Mouse (Mus musculus): ENCODE results near the gene Nlrp6. TPM values are rescaled to one million over a fixed set of nuclear protein-coding genes. Genes with fewer than 3 reads are reported as not detected.

Nlrp6 gene
- polyA plus RNA-seq (2012; rRNA removed): 61.4 and 61.9 TPM in 2 replicates

DNA sequence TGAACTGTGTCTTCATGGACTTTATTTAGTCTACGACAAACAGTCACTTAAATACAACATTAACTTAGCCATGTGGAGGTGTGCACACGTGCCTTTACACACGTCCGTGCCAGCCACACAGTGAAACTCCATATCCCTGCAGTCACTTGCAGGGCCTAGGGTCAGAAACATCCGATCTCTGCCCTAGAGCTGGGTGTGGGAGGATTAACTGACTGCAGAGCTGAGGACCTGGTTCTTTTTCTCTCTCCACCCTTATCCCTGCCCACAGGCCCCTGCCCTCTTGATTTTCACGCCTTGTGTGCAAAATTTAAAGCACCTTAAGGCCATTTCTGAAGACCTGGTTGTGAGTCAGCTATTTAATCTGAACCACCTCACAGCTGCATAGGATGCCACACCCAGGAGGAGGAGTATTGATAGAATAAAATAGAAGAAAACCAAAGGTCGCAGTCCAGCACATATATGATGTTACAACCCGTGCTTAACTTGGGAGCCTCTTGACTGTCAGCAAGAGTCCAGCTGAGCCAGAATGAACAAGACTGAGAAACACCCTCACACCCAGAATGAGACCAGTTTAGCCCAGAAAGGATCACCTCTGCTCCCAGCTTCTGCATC lies at the start of gene Nlrp6:
Gene Nlrp6, plus strand, starts transcription at position 485 of the 612 bp plus-strand sequence.

DNA sequence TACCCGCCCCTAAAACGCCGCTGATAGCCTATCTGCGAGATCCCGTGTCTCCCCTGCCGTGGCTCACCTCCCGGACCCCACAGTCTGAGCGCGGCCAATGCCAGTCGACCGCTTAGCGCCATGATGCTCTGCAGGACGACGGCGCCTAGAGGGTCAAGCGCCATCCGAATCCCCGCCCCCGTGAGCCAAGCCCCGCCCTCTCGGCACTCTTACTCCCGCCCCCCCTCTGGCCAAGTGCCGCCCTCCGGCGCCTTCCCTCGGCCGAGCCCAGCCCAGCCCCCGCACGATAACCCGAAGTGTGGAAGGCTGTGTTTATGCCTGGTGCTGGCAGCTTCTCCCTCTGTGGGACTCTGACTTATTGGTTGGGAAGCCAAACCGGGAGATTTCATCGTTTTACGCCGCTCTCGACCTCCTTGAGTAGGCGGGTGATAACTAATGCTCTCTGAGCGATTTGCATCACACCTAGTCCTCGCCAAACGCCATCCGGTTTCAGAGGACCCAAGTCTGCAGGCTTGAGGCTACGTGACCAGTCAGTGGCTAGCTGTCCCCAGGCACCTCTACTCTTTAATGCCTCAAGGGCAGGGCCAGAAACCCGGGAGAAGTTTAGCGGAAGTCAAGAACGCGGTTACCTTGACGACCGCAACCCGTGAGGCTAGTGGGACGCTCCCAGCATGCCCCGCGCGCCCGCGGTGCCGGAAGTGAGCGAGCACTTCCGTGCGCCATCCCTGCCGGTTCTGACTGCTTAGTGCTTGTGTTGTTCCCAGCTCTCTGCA lies 38.8 kb upstream of the Nlrp6 start, which contains the start of the genes Psmd13 and Sirt3:
Gene Psmd13, plus strand, starts transcription at position 273 of the 773 bp plus-strand sequence.
Gene Sirt3, minus strand, starts transcription at position 614 of the 773 bp plus-strand sequence.

DNA sequence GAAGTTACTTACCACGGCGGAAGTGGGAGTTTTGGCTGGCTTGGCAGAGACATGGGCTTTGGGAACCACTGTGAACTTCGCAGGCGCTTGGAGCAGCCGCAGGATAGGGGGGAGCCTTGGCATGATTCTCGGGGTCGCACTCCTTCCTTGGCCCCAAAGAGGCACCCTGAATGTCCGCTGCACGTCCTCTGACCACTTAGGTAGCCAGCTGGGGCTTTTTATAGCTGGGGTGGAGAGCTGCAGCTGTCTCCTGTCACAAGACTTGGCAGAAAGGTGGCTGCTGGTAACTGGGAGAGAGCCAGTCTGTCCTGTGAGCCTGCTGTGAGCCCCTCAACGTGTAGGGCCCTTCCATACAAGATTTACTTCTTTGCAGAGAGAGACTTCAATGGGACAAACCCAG lies 20.5 kb upstream of the Nlrp6 start, which contains the start of gene Cox8b:
Gene Cox8b, minus strand, starts transcription at position 227 of the 400 bp plus-strand sequence.

DNA sequence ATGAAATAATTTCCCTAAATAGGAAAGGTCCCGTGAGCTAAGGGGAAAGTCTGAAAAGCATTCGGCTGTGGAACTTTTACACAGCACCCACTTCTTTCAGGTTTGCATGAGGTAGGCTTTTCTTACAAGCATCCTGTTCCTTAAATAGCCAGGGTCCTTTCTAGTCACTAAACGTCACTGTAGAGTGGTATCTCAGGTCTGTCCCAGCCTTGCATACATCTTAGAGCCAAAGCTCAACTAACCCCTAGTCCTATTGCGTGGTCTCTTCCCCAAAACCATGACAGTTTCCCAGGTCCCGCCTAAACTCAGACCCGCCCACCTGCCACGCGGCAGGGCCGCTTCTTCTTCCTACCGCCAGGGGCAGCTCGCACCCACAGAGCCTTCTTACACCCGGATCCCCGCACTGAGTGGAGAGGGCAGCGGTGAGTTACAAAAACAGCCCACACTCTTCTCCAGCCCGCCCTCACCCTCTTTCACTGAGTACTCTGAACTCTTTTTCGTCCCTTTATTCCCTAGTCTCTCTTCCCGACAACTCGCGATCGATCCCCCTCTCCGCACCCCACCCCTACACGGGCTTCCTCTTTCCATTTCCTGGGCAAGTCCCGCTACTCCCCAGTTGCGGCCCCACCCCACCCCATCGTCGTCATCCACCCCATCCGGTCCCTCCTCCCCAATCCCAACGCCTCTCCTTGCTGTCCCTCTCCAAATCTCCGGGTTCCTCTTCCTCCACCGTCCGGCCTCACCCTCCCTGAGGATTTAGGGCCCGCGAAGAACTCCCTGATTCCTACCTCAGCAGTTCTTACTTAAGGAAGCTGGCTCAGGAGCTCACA lies 20.7 kb downstream of the Nlrp6 start, which contains the start of gene Pgghg:
Gene Pgghg, plus strand, starts transcription at position 170 of the 830 bp plus-strand sequence.

DNA sequence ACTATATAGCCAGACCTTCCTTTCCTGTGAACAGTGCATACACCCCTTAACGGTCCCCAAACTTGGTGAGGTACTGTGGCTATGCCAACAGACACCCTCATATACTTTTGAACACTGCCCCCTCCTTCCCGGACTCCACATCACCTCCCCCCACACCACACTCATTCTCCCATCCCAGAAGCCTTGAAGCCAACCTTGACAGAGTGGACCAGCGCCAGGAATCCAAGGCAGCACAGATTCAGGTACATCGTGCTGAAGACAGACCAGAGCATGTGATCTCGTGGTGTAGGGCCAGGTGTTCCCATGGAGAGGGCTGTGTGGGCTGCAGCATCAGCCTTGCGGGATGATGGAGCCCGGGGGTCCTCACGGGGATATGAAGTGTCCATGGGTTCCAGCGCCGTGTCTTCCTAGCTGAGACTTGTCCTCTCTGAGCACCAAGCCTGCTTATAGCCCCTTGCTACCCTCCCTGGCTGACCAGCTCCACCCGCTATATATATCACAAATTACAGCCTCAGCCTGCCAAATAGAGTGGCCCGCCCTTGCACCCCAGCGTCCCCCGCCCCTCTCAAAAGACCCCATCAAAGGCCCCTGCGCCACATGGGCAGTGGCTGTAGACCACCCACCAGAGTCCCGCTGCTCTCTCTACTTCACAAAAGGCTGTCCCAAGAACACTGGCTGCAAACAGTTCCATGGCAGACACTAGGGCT lies 29.3 kb downstream of the Nlrp6 start, which contains the start of gene Ifitm5:
Gene Ifitm5, minus strand, starts transcription at position 468 of the 707 bp plus-strand sequence.

DNA sequence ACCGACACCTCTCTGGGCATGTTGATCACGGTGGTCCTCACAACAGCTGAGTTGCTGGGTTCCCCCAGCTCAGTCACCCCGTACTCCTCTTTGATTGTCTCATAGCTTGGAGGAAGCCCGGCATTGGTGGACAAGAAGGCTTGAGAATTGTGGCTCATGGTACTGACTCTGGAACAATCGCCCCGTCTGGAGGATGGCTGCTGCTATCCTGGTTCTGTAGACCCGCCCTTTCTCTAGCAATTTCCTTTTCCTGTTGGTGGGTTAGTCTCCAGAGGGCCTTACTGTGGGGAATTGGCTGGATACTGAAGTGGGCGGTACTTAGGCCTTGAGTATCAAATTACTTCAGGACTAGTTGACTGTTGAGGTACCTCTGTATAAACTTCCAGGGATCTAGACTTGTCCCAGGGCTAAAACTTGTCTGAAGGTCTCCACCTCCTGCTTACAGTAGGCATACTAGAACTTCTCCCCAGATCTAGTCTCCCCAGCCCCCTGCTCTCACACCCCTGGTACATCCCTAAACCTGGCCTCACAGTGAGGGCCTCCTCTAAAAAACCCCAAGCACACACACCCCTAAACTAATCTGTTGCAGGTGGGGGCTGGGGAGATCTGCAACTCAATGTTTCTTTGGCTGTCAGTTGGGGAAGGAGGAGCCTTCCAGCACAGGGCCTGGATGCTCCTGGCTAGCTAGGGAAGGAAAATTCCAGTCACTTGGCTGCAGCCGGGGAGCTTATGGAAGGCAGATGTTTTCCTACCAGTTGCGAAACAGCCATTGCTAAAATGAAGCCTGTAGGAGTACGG lies 35.3 kb downstream of the Nlrp6 start, which contains the start of the genes Gm45717 and Ifitm2:
Gene Gm45717, minus strand, starts transcription at position 180 of the 798 bp plus-strand sequence.
Gene Ifitm2, minus strand, starts transcription at position 230 of the 798 bp plus-strand sequence.

DNA sequence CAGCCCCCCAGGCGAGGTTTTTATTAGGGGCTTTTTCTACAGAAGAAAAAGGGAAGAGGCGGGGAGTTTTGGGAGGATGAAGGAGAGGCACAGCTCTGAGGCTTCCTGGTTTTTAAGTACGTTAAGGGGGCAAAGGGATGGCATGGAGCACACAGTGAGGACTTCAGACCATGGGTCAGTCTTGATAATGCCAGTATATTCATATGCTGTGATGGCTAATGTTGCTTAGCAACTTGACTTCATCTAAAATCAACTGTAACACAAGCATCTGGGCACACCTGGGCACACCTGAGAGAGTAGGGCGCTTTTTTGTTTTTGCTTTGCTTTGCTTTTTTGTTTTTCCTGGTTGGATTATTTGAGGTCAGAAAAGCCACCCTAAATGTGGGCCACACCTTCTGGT lies 46.2 kb downstream of the Nlrp6 start, which contains the start of gene Ifitm1:
Gene Ifitm1, plus strand, starts transcription at position 301 of the 400 bp plus-strand sequence.

Other genes with a start within 250 kb of the Nlrp6 start
- not detected in 2 replicates for gene Olfr45, start 239.0 kb upstream of the Nlrp6 start, polyA plus RNA-seq (2012; rRNA removed)
- gene Olfr541, start 223.6 kb upstream of the Nlrp6 start, polyA plus RNA-seq (2012; rRNA removed): not detected in 2 replicates
- gene Cyp2e1, start 157.2 kb upstream of the Nlrp6 start, polyA plus RNA-seq (2012; rRNA removed): 60.5 and 91.1 TPM in 2 replicates
- 0.06 and 0.07 TPM in 2 replicates for gene Syce1, start 133.1 kb upstream of the Nlrp6 start, polyA plus RNA-seq (2012; rRNA removed)
- 0.17 and 0.21 TPM in 2 replicates for gene Zfp941, start 98.7 kb upstream of the Nlrp6 start, polyA plus RNA-seq (2012; rRNA removed)
- 112 and 142 TPM in 2 replicates for gene Urah, start 85.9 kb upstream of the Nlrp6 start, polyA plus RNA-seq (2012; rRNA removed)
- gene Scgb1c1, start 75.4 kb upstream of the Nlrp6 start, polyA plus RNA-seq (2012; rRNA removed): not detected in 2 replicates
- not detected in 2 replicates for gene Odf3, start 73.1 kb upstream of the Nlrp6 start, polyA plus RNA-seq (2012; rRNA removed)
- gene Gm45785, start 64.6 kb upstream of the Nlrp6 start, polyA plus RNA-seq (2012; rRNA removed): not detected in 2 replicates
- 17.1 and 20.2 TPM in 2 replicates for gene Ric8a, start 63.9 kb upstream of the Nlrp6 start, polyA plus RNA-seq (2012; rRNA removed)
- gene Bet1l, start 63.3 kb upstream of the Nlrp6 start, polyA plus RNA-seq (2012; rRNA removed): 18.5 TPM in 2 replicates
- 36.4 TPM in 2 replicates for gene Psmd13, start 38.9 kb upstream of the Nlrp6 start, polyA plus RNA-seq (2012; rRNA removed)
- 46.5 and 51.9 TPM in 2 replicates for gene Sirt3, start 38.6 kb upstream of the Nlrp6 start, polyA plus RNA-seq (2012; rRNA removed)
- gene Cox8b, start 20.5 kb upstream of the Nlrp6 start, polyA plus RNA-seq (2012; rRNA removed): 0.19 and 0.20 TPM in 2 replicates
- 12.3 and 13.2 TPM in 2 replicates for gene Pgghg, start 20.5 kb downstream of the Nlrp6 start, polyA plus RNA-seq (2012; rRNA removed)
- gene Ifitm5, start 29.4 kb downstream of the Nlrp6 start, polyA plus RNA-seq (2012; rRNA removed): 0.67 and 0.85 TPM in 2 replicates
- gene Gm45717, start 35.0 kb downstream of the Nlrp6 start, polyA plus RNA-seq (2012; rRNA removed): 0.14 TPM in 1 of 2 replicates, not detected in the other
- 552 and 564 TPM in 2 replicates for gene Ifitm2, start 35.1 kb downstream of the Nlrp6 start, polyA plus RNA-seq (2012; rRNA removed)
- 53.0 and 54.4 TPM in 2 replicates for gene Ifitm1, start 46.3 kb downstream of the Nlrp6 start, polyA plus RNA-seq (2012; rRNA removed)
- gene Ifitm3, start 89.9 kb downstream of the Nlrp6 start, polyA plus RNA-seq (2012; rRNA removed): 164 and 239 TPM in 2 replicates
- gene Ifitm6, start 97.0 kb downstream of the Nlrp6 start, polyA plus RNA-seq (2012; rRNA removed): 193 and 325 TPM in 2 replicates
- gene Gm17387, start 108.2 kb downstream of the Nlrp6 start, polyA plus RNA-seq (2012; rRNA removed): not detected in 2 replicates
- gene B4galnt4, start 140.2 kb downstream of the Nlrp6 start, polyA plus RNA-seq (2012; rRNA removed): 0.46 and 0.61 TPM in 2 replicates
- 0.74 and 0.85 TPM in 2 replicates for gene Pkp3, start 157.3 kb downstream of the Nlrp6 start, polyA plus RNA-seq (2012; rRNA removed)
- gene Sigirr, start 179.7 kb downstream of the Nlrp6 start, polyA plus RNA-seq (2012; rRNA removed): 17.1 and 19.8 TPM in 2 replicates
- gene Ano9, start 196.9 kb downstream of the Nlrp6 start, polyA plus RNA-seq (2012; rRNA removed): 7.8 and 10.3 TPM in 2 replicates
- gene Ptdss2, start 201.5 kb downstream of the Nlrp6 start, polyA plus RNA-seq (2012; rRNA removed): 41.9 and 44.3 TPM in 2 replicates